Mouse (Mus musculus): ENCODE results near the gene Usp2.

Usp2 gene

DNA sequence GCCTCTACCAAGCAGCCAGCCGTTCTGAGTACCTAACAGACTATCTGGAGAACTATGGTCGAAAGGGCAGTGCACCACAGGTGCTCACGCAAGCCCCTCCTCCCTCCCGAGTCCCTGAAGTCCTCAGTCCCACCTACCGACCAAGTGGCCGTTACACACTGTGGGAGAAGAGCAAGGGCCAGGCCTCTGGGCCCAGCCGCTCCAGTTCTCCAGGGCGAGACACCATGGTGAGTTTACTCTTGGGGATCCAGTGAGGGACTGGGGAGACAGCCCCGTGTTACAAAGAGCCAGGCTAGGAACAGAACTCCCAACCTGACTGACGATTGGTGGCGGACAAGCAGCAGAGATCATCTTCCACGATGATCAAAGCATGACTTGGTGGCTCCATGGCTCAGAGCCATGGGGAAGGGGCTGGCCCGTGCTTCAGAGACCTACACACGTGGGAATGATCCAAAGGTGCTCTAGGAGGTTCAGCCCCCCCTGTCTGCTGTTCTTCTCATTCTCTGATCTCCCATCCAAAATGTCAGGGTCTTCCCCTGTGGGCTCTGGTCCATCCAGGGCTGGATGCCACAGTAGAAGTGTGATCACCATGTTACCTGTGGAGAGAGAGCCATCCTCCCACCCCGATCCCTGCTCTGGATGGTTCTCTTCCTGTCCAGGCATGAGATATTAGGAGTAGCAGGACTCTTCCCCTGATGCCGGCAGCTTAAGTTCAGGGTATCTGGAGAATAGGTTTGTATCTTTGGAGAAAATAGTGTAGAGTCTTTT lies 9.4 kb downstream of the Usp2 start:
- in situ Hi-C loops (cut with MboI): no loop called here

DNA sequence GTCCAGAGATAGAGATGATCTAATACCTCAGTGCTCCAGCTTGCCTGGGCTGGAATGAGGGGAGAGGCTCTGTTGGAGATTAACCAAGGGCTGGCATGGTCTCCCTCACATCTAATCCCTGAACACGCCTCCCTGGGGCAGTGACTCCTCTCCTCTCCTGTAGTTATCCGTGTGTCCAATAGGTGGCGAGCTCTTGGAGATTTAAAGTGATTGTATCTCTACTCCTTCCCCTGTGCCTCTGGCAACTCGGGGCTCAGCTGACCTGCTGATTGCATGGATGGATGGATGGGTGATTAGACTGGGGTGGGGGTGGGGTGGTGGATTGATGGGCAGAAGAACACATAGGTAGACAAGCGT lies 9.9 kb downstream of the Usp2 start:
- in situ Hi-C loops (cut with MboI): no loop called here

DNA sequence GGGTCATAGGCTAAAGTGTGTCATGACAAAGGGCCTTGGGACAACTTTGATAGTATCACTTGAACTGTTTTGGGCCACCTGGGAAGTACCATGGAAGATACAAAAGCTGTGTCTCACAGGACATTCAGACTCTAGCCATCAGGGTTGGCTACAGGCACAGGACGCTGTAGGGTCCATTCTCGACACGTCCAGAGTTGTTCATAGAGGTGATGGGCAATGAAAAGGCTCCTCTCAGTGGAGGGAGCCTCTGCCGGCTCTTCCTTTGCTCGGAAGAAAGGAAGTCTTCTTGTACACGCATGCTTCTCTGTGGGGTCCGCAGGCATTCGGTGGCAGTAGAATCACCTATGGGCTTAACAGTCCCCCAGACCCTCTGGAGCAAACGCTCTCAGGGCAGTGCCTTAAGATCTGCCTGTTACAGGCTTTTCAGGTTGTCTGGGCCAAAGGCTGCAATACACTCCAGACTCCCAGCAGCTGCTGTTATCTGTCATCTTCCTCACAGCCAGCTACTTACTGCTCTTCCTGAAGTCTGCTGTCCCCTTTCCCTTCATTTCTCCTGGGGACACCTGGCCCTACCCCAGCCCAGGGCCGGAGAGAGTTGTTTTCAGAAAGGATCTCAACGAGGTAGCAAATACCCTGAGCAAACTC lies 10.6 kb downstream of the Usp2 start:
- in situ Hi-C loops (cut with MboI): no loop called here

DNA sequence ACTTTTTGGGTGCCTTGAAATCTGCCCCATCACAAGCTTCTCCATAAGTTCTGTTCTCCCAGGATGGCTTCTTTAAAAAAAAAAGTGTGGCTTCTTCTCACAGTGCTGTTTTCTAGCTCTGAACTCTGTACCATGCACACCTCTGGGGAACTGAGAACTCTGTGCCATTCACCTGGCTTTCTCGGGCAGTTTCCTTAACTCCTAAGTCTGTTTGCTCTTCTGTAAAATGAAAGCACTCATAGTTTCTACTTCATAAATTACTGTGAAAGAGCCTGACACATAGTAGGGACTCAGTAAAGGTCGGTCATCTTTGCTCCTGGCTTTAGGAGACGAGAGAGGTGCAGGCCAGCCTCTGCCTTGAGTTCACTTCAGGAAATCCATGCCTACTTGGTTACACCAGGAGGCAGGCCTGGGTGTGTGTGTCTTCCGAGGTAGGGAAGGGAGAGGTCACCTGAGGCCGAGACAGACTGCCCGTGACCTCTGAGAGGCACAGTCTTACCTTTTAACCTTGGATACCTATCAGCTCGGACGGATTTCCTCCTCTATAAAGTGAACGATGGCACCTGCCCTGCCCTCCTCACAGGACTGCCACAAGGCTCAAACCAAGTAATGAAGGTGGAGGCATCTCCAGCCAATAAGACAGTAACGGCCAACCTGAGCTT lies 11.4 kb downstream of the Usp2 start:
- in situ Hi-C loops (cut with MboI): no loop called here

DNA sequence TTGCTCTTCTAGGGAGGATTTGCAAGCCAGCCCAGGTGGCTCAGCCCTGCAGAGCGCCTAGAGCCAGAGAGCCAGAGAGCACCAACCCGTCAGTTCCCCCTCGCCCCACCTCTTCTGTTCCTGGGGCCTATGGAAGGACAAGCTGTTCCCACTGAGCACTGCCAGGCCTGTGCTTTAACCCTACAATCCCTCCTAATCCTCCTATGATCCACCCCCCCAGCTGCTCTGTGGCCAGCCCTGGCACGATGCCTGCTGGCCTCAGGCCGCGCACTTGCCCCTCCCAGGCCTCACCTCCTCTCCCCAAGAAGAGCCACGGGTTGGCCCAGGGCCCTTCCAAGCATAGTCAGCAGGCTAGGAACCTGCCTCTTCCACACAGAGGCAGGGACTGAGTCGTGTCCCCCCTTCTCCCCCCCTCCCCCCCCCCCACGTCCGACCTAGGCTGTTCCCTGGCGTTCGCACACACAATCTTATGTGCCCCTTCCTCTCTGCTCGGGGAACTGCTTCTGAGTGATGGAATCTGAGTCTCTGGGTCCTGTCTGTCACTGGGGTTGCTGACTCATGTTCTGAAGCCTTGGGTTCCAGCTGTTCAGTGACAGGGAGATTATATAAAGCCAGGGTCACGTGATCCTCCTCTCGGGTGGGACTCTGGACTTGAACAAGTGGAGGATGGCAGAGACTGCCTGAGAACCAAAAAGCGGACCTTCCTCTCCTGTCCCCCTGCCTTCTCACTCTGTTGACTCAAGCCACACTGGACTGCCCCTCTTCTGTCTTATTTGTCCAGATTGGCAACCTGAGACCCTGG lies 12.3 kb downstream of the Usp2 start:
- in situ Hi-C loops (cut with MboI): no loop called here

DNA sequence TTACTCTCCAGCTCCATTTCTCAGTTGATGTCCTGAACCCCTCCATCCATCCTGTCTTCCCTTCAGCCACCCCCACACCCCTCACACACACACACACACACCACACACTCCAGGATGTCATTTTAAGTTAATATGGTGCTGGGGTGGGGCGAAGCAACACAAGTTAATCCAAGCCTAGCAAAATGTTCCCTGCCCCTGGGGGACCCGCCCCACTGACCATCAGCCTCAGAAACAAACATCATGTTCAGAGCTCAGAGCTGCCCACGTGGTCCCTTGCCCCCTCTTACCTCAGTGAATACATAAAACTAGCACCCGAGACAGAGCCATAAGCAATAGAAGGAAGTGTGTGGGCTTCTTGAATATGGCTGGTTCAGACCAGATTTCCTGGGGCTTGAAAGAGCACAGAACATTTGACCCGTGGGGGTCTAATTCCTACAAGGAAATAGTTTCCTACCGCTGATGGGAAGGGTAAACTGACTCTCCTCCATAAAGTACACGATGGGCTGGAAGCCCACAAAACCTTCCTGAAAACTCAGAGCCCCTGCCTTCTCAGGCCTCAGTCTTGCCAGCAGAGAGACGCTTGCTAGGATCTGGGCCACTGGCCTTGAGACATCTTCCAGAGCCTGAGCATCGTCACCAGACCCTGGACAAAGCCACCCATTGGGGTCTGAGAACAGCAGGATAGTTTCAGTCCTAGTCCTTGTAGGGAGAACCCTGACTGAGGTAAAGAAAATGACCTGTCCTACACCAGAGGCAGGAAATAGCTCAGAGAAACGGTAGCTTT lies 13.4 kb downstream of the Usp2 start:
- in situ Hi-C loops (cut with MboI): no loop called here

DNA sequence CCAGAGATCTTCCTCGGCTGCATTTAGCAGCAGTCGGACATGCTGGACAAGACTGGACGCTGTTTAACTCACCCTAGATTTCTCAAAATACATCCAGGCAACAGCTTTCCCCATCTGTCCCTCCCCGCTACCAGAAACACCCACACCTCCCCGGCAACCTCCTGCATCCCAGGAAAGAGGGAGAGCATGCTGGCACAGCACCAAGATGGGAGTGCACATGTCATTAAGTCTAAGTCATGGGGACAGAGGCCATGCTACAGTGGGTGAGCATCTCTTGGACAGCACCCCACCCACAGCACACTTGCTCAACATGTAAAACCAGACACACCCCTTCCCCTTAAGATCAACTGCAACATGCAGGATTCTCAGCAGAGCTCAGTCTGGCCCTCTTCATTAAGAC lies 14.1 kb downstream of the Usp2 start:
- in situ Hi-C loops (cut with MboI): no loop called here

DNA sequence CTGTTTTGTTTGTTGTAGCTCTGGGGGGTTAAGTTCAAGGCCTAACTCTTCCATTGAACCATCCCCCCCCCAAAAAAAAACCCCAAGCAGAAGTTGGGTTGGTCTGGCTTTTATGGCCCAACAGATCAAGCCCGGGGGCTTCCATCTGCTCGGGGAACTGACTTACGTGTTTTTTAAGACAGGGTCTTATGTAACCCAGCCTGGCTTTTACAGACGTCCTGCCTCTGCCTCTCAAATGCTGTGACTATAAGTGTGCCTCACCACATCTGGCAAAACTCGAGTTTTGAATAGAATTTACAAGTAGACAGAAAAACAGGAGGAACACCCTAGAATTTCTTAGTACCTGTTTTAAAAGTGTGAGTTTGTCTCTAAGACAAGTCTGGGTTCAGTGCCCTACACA lies 14.8 kb downstream of the Usp2 start:
- in situ Hi-C loops (cut with MboI): no loop called here

DNA sequence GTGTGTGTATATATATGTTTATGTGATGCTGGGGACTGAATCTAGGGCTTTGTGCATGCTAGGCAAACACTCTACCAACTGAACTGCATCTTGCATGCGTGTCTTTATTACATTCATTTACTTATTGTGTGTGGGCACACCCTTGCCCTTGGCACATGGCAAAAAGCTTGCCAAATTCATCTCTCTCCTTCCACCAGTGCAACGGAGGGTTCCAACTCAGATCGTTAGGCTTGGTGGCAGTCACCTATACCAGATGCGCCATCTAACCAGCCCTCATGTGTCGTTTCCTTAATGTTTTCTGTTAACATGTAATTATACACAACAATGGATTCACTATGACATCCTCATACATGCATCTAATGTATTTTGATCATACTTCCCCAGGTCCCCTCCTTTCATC lies 15.4 kb downstream of the Usp2 start:
- in situ Hi-C loops (cut with MboI): no loop called here

DNA sequence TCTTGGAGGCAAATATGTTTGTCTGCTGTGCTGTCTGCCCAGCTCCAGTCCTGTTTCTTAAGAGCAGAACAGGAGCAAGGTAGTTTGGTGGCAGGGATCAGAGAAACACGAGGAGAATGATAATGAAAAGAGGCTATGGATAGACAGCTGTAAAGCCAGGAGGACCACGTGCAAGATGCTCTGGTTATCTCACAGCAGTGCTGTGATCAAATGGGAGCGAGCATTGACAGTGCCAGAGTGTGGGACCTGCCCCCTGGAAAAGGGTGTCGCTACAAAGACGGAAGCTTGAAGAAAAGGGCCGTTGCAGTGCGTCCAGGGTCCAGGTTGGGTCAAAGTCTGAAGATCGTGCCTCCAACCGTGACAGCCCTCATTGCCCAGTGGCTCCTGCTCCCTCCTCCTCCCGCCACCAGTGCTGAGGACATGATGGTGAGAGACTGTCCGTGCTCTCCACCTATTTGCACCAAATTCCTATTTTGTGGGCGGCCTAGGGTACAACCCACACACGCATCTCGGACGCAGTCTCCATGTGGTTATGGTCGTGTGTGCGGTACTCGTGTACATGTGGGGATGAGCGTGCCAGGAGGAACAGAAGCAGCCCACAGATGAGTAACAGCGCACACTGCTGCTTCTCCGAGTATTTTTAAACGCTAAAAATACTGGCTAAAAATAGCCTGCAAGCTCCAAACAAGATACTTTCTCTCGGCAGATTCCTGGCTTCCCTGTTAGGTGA lies 16.7 kb downstream of the Usp2 start:
- in situ Hi-C loops (cut with MboI): no loop called here

DNA sequence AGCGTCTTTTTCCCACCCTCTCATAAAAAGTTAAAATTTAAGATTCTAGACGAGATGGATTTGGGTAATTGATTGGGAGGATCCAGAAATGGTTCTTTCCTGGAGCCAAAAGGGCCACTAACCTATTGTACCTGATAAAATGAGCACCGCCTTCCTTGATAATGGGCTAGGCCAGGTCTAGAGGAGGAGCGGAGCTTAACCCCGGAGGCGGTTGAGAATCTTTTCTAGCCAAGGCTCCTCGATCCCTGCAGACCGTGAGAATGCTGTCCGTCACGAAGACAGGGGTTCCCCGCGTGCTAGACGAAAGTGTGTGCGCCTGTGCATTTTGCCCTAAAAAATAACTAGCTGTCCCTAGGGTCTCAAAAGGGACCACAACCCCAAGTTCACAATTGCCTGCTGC lies 17.4 kb downstream of the Usp2 start:
- in situ Hi-C loops (cut with MboI): no loop called here

DNA sequence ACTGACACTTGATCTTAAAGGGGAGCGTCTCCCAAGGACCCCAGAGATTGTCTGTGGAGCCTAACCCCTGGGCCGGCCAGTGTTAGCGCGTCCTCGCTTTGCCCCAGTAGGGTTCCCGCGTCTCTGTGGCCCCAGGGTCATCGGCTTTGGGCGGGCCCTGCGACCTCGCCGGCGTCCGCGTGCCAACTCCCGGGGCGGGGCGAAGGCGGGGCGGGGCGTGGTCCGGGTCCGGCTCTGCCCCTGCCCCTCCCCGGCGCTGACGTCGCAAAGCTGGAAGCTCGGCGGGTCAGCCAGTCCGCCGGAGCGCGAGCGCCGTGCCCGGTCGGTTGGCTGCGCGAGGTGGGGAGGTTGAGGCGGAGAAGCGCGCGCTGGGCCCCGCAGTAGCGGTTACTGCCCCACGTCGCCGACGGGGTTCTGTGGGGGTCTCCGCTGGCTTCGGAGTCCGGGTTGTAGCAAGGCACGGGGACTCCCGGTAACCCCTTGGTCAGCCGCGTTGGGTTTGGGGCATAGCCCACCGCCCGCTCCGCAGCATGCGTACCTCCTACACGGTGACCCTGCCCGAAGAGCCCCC lies 17.9 kb downstream of the Usp2 start:
- in situ Hi-C loops (cut with MboI): no loop called here

DNA sequence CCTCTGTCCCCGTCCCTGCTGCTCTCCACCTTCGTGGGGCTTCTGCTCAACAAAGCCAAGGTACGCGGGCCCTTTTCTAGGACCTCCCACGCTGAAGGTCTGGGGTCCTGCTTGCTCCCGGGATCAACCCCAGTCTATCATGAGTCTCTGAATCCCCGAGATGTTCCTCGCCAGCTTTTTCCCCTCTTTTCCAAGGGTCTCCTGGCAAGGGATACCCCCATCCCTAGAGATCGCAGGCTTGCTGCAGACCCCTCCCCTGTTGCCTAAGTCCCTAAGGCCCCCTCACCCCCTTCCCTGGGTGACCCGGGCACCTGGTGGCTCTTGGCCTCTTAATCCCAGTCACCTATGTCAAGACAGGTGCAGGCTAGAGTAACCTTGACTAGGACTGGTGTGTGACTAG lies 18.5 kb downstream of the Usp2 start:
- in situ Hi-C loops (cut with MboI): no loop called here

DNA sequence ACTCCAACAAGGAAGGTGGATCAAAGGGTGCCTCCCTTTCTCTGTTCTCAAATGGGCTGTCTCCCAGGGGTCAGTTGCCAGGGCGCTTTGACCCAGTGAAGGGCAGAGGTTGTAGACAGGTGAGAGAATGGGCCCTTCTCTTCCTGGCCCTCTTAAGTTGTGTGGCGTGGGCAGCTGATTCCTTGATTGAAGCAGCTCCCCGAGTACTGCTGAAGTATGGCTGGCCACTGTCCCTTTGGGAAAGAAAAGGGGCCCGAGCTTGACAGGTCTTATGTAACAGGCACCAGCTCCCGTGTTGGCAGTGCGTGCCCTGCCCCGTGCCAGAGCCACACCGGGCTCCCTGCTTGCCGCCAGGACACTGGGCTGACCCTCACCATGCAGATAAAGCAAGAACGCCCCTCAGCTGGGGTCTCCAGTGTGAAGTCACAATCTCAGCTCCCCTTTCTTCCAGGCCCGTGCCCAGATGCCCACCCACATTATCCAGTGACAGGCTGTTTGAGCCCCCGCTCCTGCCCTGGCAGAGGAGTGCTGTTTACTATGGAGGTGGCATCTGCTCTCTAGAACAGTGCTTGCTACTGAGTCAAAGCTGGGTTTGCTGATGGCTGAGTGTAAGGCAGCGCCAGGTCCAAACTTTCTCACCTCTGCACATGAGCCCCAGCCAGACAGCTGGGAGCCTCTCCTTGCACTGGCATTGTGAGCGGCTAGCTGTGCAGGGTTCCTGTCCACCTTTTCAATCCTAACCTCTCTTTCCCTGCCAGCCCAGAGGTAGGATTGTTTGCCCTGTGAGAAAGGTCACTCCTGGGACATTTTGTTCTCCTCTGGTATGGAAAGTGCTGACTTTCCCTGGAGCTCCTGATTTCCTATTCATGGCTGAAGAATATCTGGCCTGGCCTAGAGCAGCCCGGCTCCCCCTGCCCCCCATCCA lies 19.2 kb downstream of the Usp2 start:
- in situ Hi-C loops (cut with MboI): no loop called here

DNA sequence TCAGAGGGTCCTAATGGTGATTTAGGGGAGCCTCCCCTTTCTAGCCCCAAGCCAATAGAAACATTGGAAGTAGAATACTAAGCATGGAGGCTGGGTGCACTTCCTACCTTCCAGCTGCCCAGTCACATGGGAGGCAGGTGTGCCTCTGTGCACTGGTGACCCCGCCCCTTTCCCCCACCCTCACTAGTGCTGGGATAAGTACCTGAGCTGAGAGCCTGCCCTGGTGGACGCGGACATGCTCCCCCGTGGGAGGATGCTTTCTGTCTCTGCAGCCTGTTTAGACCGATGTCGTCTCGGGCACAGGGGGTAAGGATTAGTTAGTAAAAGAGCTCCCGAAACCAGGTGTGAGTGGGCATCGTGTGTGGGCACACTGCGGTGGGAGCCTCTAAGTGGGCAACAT lies 20.1 kb downstream of the Usp2 start:
- in situ Hi-C loops (cut with MboI): no loop called here

DNA sequence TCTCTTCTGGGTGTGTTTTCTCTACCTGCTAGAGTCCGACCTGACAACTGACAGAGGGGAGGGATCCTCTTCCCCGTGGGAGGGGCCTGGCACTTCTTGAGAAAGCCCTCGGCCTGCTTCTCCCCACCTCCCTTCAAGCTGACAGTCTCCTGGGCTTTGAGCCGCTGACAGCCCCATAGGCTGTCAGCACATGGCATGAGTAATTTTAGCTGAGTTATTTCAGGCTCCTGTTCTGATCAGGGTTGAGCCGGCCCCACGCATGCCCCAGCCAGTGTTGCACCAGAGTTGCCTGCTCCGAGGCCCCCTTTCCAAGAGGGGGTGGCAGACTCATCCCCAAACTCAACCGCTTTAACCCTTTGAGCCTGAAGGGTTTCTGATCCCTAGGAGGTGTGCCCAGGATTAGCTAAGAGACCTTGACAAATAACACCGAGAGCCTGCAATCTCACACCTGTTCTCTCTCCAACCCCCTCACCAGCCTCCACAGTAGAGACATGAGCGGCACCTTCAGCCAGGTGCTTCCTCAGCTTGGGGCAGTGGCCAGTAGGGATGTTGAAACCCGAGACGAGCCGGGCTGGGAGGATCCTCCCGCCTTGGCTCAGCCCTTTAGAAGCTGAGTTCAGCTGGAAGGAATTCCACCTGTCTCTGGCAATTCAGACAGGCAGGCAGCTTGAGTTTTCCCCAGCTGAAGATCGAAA lies 21.1 kb downstream of the Usp2 start:
- in situ Hi-C loops (cut with MboI): no loop called here

DNA sequence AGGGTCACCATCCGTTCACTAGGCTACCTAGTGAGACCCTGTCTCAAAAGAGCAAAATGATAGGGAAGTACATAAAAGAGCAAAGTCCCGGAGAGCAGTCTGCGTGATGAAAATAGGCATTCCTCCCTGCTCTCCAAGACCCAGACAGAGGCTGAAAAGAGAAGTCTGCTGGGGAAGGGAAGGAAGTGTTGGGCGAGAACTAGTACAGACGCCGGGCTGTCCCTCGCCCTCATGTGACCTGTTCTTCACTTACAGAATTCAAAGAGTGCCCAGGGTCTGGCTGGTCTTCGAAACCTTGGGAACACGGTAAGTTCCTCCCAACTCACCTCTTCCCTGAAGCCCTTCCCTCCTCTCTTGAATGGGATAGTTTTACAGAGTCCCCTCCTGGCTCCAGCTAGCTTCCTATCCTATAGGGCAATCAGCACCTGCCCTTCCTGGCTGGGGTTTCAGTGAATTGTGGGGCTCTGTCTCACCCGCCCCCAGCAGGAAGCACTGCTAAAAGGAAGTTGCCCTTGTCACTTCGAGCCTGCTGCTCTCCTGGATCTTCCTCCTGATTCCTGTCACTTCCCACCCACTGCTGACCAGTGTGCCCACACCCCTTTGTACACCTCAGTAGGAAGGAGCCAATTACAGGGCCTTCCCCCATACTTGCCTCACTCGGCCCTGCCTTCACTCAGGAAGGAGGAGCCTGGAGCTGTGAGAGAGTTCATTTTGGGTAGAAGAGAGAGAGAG lies 22.2 kb downstream of the Usp2 start:
- in situ Hi-C loops (cut with MboI): no loop called here
